Mouse (Mus musculus) testis, adult 2 months (tissue): ENCODE results near the gene Nrarp. TPM values are rescaled to one million over a fixed set of nuclear protein-coding genes. Genes with fewer than 3 reads are reported as not detected.

ENCODE experiments used
- H3K27ac ChIP-seq: fragments of 200-500 bp; 2 replicates; pipeline ENCODE4 v1.5.1; 2012; ENCODE audit warnings: low read depth, low read length; ENCODE audit not compliant: control insufficient read depth, insufficient read depth
- H3K27me3 ChIP-seq: fragments of 200-500 bp; 2 replicates; pipeline ENCODE4 v1.6.1; 2012; ENCODE audit warnings: mild to moderate bottlenecking, low read length, moderate library complexity; ENCODE audit not compliant: control insufficient read depth, insufficient read depth
- H3K36me3 ChIP-seq: fragments of 200-500 bp; 2 replicates; pipeline ENCODE4 v1.6.1; 2012; ENCODE audit warnings: mild to moderate bottlenecking, low read length; ENCODE audit not compliant: control insufficient read depth, insufficient read depth
- H3K4me1 ChIP-seq: fragments of 200-500 bp; 2 replicates; pipeline ENCODE4 v1.6.1; 2012; ENCODE audit warnings: low read length; ENCODE audit not compliant: control insufficient read depth, insufficient read depth
- H3K4me3 ChIP-seq: fragments of 200-500 bp; 2 replicates; pipeline ENCODE4 v1.5.1; 2012; ENCODE audit warnings: low read depth, mild to moderate bottlenecking, low read length, moderate library complexity, mixed read lengths; ENCODE audit not compliant: control insufficient read depth
- CTCF ChIP-seq: fragments of 200-500 bp; IDR thresholded peaks from 2 replicates; pipeline ENCODE4 v1.5.1; 2012; ENCODE audit warnings: low read depth, mild to moderate bottlenecking, inconsistent platforms, low read length, moderate library complexity; ENCODE audit not compliant: control insufficient read depth, insufficient read depth, insufficient replicate concordance
- POLR2A ChIP-seq: fragments of 200-500 bp; IDR thresholded peaks from 2 replicates; pipeline ENCODE4 v1.6.1; 2012; ENCODE audit warnings: low read depth, mild to moderate bottlenecking, inconsistent platforms, low read length, moderate library complexity; ENCODE audit not compliant: control insufficient read depth
- polyA plus RNA-seq: library from polyadenylated mRNA; depleted of rRNA; stranded (reverse); fragments of >200 nt; gene quantifications from 2 replicates; pipeline ENCODE4 v1.2.3, GENCODE M21; 2012

The Nrarp gene
- polyA plus RNA-seq, 1 experiment = 3.8 TPM

DNA sequence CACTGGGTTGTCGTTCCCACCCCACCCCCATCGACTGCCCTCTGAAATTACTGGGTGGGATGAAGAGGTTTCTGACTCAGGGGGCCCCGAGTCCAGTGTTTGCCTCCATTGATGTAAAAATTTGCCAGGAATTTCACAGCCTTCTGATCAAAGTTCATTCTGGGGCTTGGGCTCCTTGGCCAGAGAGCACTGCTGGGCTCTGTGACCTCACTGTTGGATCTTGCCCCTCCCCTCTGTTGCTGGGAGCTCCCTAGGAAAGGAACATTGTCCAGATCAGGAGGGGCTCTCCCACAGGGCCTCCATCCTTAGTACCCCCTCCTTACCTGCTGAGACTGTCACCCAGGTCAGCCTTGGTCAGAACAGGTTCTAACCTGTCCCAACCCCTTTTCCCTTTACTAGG is 33.9 kb downstream of the Nrarp start, which contains the start of gene Stpg3:
Gene Stpg3 (minus strand): TSS at position 194 of the 400 bp plus-strand sequence.
- Histone ChIP-seq H3K4me1 (peaks cover 2% of the 10 kb centered on the region), H3K36me3 (no peaks in the 10 kb centered on the region), H3K27me3 (no peaks in the 10 kb centered on the region), H3K4me3 (peak within 1 kb of the TSS; percentile 98), H3K27ac (peak within 1 kb of the TSS; percentile 15)
- TF ChIP-seq POLR2A = peak; percentile 70; the same call in 1 of the 2 replicates
- TF ChIP-seq CTCF = no peak

- TF ChIP-seq CTCF (no peak), POLR2A (no peak)
- no peak overlapping the region for H3K27ac ChIP-seq
- no peaks in the 10 kb centered on the region for H3K36me3 ChIP-seq
- H3K4me3 ChIP-seq = peak overlapping the region; percentile 69
- no peaks in the 10 kb centered on the region; the same call in 1 of the 2 replicates for H3K4me1 ChIP-seq
- no peaks in the 10 kb centered on the region for H3K27me3 ChIP-seq
Observed at GRCm38 (mm10) chr2:25217666-25218065, 37.1 kb downstream of the Nrarp start.

- H3K27me3 ChIP-seq = no peaks in the 10 kb centered on the region
- TF ChIP-seq POLR2A = peak; percentile 33; the same call in 1 of the 2 replicates
- no peak for TF ChIP-seq CTCF
- peak within 1 kb of the TSS; percentile 88 for H3K27ac ChIP-seq
- no peaks in the 10 kb centered on the region for H3K36me3 ChIP-seq
- peak within 1 kb of the TSS; percentile 86 for H3K4me3 ChIP-seq
- H3K4me1 ChIP-seq = no peaks in the 10 kb centered on the region; the same call in 1 of the 2 replicates
Observed at GRCm38 (mm10) chr2:25218445-25218844, 37.9 kb downstream of the Nrarp start, which contains the start of gene Fam166a. Gene Fam166a (plus strand): TSS chr2:25218745.

DNA sequence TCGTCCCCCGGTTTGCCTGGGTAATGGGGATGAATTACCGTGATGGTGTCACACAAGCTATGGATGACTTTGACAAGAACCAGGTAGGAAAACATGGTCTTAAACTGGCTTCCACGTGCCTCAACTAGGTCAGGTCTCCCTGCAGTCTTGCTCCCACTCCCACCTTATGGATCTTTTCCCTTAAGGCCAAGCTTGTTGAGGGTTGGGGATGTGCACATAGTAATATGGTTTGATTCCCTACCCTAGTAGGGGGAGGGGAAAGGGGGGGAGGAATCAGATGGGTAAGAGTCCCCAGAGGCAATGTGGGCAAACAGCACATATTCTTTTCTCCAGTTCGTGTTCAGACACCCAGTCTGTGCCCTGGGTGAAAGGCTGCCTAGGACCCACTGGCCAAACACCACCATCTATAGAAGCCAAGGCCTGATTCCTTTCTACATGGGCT is 40.8 kb downstream of the Nrarp start:
- TF ChIP-seq CTCF (no peak), POLR2A (no peak)

GRCm38 (mm10) chr2:25223681-25224491 is 43.3 kb downstream of the Nrarp start:
- Histone ChIP-seq H3K36me3 (no peaks in the 10 kb centered on the region), H3K4me3 (peak overlapping the region; percentile 100), H3K27me3 (no peaks in the 10 kb centered on the region), H3K27ac (peak overlapping the region; percentile 99), H3K4me1 (peaks cover 4% of the 10 kb centered on the region; the same call in 1 of the 2 replicates)
- TF ChIP-seq POLR2A (no peak), CTCF (no peak)

More for the DNA sequence above, 40.8 kb downstream of the Nrarp start:
- Histone ChIP-seq H3K27me3 (no peaks in the 10 kb centered on the region), H3K4me1 (peaks cover 2% of the 10 kb centered on the region; the same call in 1 of the 2 replicates), H3K4me3 (peak overlapping the region; percentile 72), H3K36me3 (no peaks in the 10 kb centered on the region), H3K27ac (no peak overlapping the region; the same call in 1 of the 2 replicates)

DNA sequence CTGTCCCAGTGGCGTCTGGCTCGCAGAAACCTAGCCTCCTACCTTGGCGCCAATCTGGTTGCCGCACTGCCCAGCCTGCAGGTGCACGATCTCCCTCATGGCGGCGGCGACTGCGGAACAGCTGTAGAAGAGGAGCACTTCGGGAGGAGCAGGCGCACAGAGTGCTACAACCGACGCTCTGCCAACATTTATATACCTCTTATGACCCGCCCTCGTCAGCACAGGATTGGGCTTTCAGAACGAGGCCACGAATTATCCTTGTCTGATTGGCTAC is 43.9 kb downstream of the Nrarp start, which contains the start of gene Tubb4b:
Gene Tubb4b (minus strand): TSS at position 211 of the 274 bp plus-strand sequence.
- H3K4me3 ChIP-seq = peak within 1 kb of the TSS; percentile 100
- H3K27me3 ChIP-seq = no peaks in the 10 kb centered on the region
- H3K27ac ChIP-seq = peak within 1 kb of the TSS; percentile 99
- 0 out of 2 replicates have a peak, but pooled peaks have one; percentile 9 for TF ChIP-seq CTCF
- TF ChIP-seq POLR2A = peak; percentile 99
- no peaks in the 10 kb centered on the region for H3K36me3 ChIP-seq
- peaks cover 4% of the 10 kb centered on the region; the same call in 1 of the 2 replicates for H3K4me1 ChIP-seq
